Mouse (Mus musculus): ENCODE measurements around the gene Abca3. TPM values are rescaled to one million over a fixed set of nuclear protein-coding genes. Genes with fewer than 3 reads are reported as not detected.

Abca3 gene
- polyA plus RNA-seq, 1 experiment from 2014 or later = 21.1 TPM

GRCm38 (mm10) chr17:24355284-24355683 is 3.5 kb downstream of the Abca3 start:
- H3K9me3 ChIP-seq (replicated peaks) = no peaks in the 10 kb centered on the region
- peak overlapping the region; percentile 90 for H3K4me3 ChIP-seq
- H3K27me3 ChIP-seq (replicated peaks) = peaks cover 11% of the 10 kb centered on the region
- peaks cover 40% of the 10 kb centered on the region for H3K36me3 ChIP-seq
- H3K4me1 ChIP-seq = peaks cover 80% of the 10 kb centered on the region
- H3K4me2 ChIP-seq = peak overlapping the region; percentile 89
- 77% methylated on average over 8 of the region's 8 CpGs for WGBS (ENCODE audit: insufficient replicate concordance)
- H3K9ac ChIP-seq = peak overlapping the region; percentile 96
- ATAC-seq = no peak
- peak overlapping the region; percentile 97 for H3K27ac ChIP-seq

- no peaks in the 10 kb centered on the region for H3K9me3 ChIP-seq (replicated peaks)
- H3K27ac ChIP-seq = no peak overlapping the region
- H3K36me3 ChIP-seq = peaks cover 71% of the 10 kb centered on the region
- no peak overlapping the region for H3K4me2 ChIP-seq
- H3K9ac ChIP-seq = no peak overlapping the region
- WGBS (ENCODE audit: insufficient replicate concordance) = 79% methylated on average over 8 of the region's 8 CpGs
- ATAC-seq = no peak
- H3K4me3 ChIP-seq = no peak overlapping the region
- peaks cover 66% of the 10 kb centered on the region for H3K4me1 ChIP-seq
- no peaks in the 10 kb centered on the region for H3K27me3 ChIP-seq (replicated peaks)
These were observed 7.3 kb downstream of the Abca3 start for GRCm38 (mm10) chr17:24359006-24359405.

- no peaks in the 10 kb centered on the region for H3K9me3 ChIP-seq (replicated peaks)
- no peak overlapping the region for H3K9ac ChIP-seq
- no peak overlapping the region for H3K4me2 ChIP-seq
- 69% methylated on average over 2 of the region's 2 CpGs for WGBS (ENCODE audit: insufficient replicate concordance)
- ATAC-seq = no peak
- peaks cover 57% of the 10 kb centered on the region for H3K4me1 ChIP-seq
- H3K36me3 ChIP-seq = peaks cover 80% of the 10 kb centered on the region
- no peaks in the 10 kb centered on the region for H3K27me3 ChIP-seq (replicated peaks)
- H3K27ac ChIP-seq = peak overlapping the region; percentile 41; the same call in 1 of the 2 replicates
- no peak overlapping the region for H3K4me3 ChIP-seq
These were observed 8.2 kb downstream of the Abca3 start for GRCm38 (mm10) chr17:24359903-24360302.

GRCm38 (mm10) chr17:24360841-24361240 is 9.1 kb downstream of the Abca3 start:
- Histone ChIP-seq H3K27me3 (replicated peaks) (no peaks in the 10 kb centered on the region), H3K36me3 (peaks cover 84% of the 10 kb centered on the region), H3K27ac (no peak overlapping the region), H3K4me3 (no peak overlapping the region), H3K9me3 (replicated peaks) (no peaks in the 10 kb centered on the region), H3K4me2 (no peak overlapping the region), H3K9ac (no peak overlapping the region), H3K4me1 (peaks cover 54% of the 10 kb centered on the region)
- ATAC-seq = no peak
- 76% methylated on average over 8 of the region's 8 CpGs for WGBS (ENCODE audit: insufficient replicate concordance)

GRCm38 (mm10) chr17:24361291-24361690 is 9.5 kb downstream of the Abca3 start:
- Histone ChIP-seq H3K4me2 (no peak overlapping the region), H3K4me1 (peaks cover 54% of the 10 kb centered on the region), H3K9ac (no peak overlapping the region), H3K27me3 (replicated peaks) (no peaks in the 10 kb centered on the region), H3K4me3 (no peak overlapping the region), H3K27ac (no peak overlapping the region), H3K9me3 (replicated peaks) (no peaks in the 10 kb centered on the region), H3K36me3 (peaks cover 88% of the 10 kb centered on the region)
- 77% methylated on average over 5 of the region's 5 CpGs for WGBS (ENCODE audit: insufficient replicate concordance)
- no peak for ATAC-seq

- no peaks in the 10 kb centered on the region for H3K9me3 ChIP-seq (replicated peaks)
- no peak overlapping the region for H3K9ac ChIP-seq
- no peak overlapping the region for H3K27ac ChIP-seq
- no peak for ATAC-seq
- H3K4me1 ChIP-seq = peaks cover 46% of the 10 kb centered on the region
- 78% methylated on average over 9 of the region's 9 CpGs for WGBS (ENCODE audit: insufficient replicate concordance)
- H3K36me3 ChIP-seq = peaks cover 93% of the 10 kb centered on the region
- H3K4me2 ChIP-seq = no peak overlapping the region
- no peak overlapping the region for H3K4me3 ChIP-seq
- H3K27me3 ChIP-seq (replicated peaks) = no peaks in the 10 kb centered on the region
These were observed 10.8 kb downstream of the Abca3 start for GRCm38 (mm10) chr17:24362527-24362926.

GRCm38 (mm10) chr17:24364461-24364860 is 12.7 kb downstream of the Abca3 start:
- no peak overlapping the region for H3K4me2 ChIP-seq
- peaks cover 32% of the 10 kb centered on the region for H3K4me1 ChIP-seq
- no peaks in the 10 kb centered on the region for H3K9me3 ChIP-seq (replicated peaks)
- H3K36me3 ChIP-seq = peaks cover 90% of the 10 kb centered on the region
- H3K4me3 ChIP-seq = no peak overlapping the region
- H3K27me3 ChIP-seq (replicated peaks) = no peaks in the 10 kb centered on the region
- ATAC-seq = no peak
- H3K9ac ChIP-seq = no peak overlapping the region
- 80% methylated on average over 9 of the region's 9 CpGs for WGBS (ENCODE audit: insufficient replicate concordance)
- no peak overlapping the region for H3K27ac ChIP-seq

DNA sequence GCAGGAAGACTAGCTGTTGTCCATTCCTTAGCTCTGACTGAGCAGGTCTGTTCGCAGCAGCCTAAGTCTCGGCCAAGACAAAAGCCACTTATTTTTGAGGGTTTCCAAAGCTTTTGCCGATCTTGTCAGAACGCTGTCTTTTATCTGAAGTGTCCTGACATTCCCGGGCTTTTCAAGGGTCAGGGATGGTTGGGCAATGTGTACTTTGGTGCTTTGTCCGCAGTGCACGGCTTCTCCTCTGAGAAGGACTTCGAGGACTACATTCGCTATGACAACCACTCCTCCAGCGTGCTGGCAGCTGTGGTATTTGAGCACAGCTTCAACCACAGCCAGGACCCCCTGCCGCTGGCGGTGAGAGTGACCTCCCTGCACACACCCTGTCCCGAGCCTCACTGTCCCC is 14.1 kb downstream of the Abca3 start:
- Histone ChIP-seq H3K4me1 (peaks cover 18% of the 10 kb centered on the region), H3K27ac (no peak overlapping the region), H3K27me3 (replicated peaks) (no peaks in the 10 kb centered on the region), H3K36me3 (peaks cover 92% of the 10 kb centered on the region), H3K9me3 (replicated peaks) (no peaks in the 10 kb centered on the region), H3K4me3 (no peak overlapping the region), H3K4me2 (no peak overlapping the region), H3K9ac (no peak overlapping the region)
- 78% methylated on average over 13 of the region's 13 CpGs for WGBS (ENCODE audit: insufficient replicate concordance)
- no peak for ATAC-seq

DNA sequence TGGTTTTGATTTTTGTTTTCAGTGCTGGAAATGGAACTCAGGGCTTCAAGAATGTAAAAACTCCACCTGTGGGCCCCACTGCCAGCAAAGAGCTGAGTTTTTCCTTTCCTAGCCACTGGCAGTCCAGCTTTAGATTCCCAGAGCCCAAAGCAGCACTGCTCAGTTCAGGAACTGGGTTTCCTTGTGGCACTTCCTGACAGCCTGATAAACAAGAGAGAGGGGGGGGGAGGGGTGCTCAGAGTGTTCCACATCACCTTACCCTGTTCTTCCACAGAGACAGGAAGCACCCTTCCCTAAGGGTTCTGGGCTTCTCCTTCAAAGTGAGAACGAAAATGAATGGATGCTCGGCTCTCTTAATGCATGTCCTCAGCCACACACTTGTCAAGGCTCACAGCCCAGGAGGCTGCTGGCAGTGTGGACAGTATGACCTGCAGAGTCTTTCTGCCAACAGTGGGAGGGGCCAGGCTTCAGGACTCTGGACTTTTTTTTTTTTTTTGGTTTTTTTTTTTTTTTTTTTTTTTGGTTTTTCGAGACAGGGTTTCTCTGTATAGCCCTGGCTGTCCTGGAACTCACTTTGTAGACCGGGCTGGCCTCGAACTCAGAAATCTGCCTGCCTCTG is 23.5 kb downstream of the Abca3 start:
- peaks cover 98% of the 10 kb centered on the region for H3K36me3 ChIP-seq
- H3K27me3 ChIP-seq (replicated peaks) = no peaks in the 10 kb centered on the region
- H3K9me3 ChIP-seq (replicated peaks) = no peaks in the 10 kb centered on the region
- H3K4me2 ChIP-seq = no peak overlapping the region
- no peak overlapping the region for H3K9ac ChIP-seq
- H3K4me3 ChIP-seq = no peak overlapping the region
- 0 out of 2 replicates have a peak, but pooled peaks have one; percentile 33 for ATAC-seq
- 0 out of 2 replicates have a peak overlapping the region, but pooled peaks have one; percentile 19 for H3K27ac ChIP-seq
- peaks cover 37% of the 10 kb centered on the region for H3K4me1 ChIP-seq
- WGBS (ENCODE audit: insufficient replicate concordance) = 70% methylated on average over 4 of the region's 5 CpGs

GRCm38 (mm10) chr17:24375886-24376285 is 24.1 kb downstream of the Abca3 start:
- Histone ChIP-seq H3K36me3 (peaks cover 97% of the 10 kb centered on the region), H3K9ac (peak overlapping the region; percentile 33; the same call in 1 of the 2 replicates), H3K4me2 (no peak overlapping the region), H3K9me3 (replicated peaks) (no peaks in the 10 kb centered on the region), H3K27me3 (replicated peaks) (no peaks in the 10 kb centered on the region), H3K4me1 (peaks cover 37% of the 10 kb centered on the region), H3K4me3 (no peak overlapping the region), H3K27ac (no peak overlapping the region)
- ATAC-seq = peak; percentile 67
- 63% methylated on average over 6 of the region's 6 CpGs for WGBS (ENCODE audit: insufficient replicate concordance)

GRCm38 (mm10) chr17:24378496-24378895 is 26.7 kb downstream of the Abca3 start:
- H3K36me3 ChIP-seq = peaks cover 96% of the 10 kb centered on the region
- peaks cover 32% of the 10 kb centered on the region for H3K4me1 ChIP-seq
- no peak overlapping the region for H3K4me2 ChIP-seq
- no peak overlapping the region for H3K4me3 ChIP-seq
- H3K9ac ChIP-seq = no peak overlapping the region
- no peaks in the 10 kb centered on the region for H3K27me3 ChIP-seq (replicated peaks)
- H3K27ac ChIP-seq = no peak overlapping the region
- 69% methylated on average over 2 of the region's 2 CpGs for WGBS (ENCODE audit: insufficient replicate concordance)
- no peaks in the 10 kb centered on the region for H3K9me3 ChIP-seq (replicated peaks)
- no peak for ATAC-seq

GRCm38 (mm10) chr17:24383789-24384188 is 32.0 kb downstream of the Abca3 start:
- no peak overlapping the region for H3K4me3 ChIP-seq
- H3K4me1 ChIP-seq = no peaks in the 10 kb centered on the region
- no peaks in the 10 kb centered on the region for H3K27me3 ChIP-seq (replicated peaks)
- 86% methylated on average over 8 of the region's 8 CpGs for WGBS (ENCODE audit: insufficient replicate concordance)
- H3K4me2 ChIP-seq = no peak overlapping the region
- ATAC-seq = no peak
- no peak overlapping the region for H3K9ac ChIP-seq
- H3K9me3 ChIP-seq (replicated peaks) = no peaks in the 10 kb centered on the region
- no peak overlapping the region for H3K27ac ChIP-seq
- peaks cover 97% of the 10 kb centered on the region for H3K36me3 ChIP-seq

- H3K4me2 ChIP-seq = no peak overlapping the region
- 91% methylated on average over 5 of the region's 5 CpGs for WGBS (ENCODE audit: insufficient replicate concordance)
- H3K36me3 ChIP-seq = peaks cover 96% of the 10 kb centered on the region
These were observed 37.0 kb downstream of the Abca3 start for GRCm38 (mm10) chr17:24388711-24389110.

More at GRCm38 (mm10) chr17:24388711-24389110, 37.0 kb downstream of the Abca3 start:
- no peak overlapping the region for H3K9ac ChIP-seq
- H3K9me3 ChIP-seq (replicated peaks) = no peaks in the 10 kb centered on the region
- H3K4me3 ChIP-seq = no peak overlapping the region
- no peaks in the 10 kb centered on the region for H3K27me3 ChIP-seq (replicated peaks)
- no peaks in the 10 kb centered on the region for H3K4me1 ChIP-seq
- no peak for ATAC-seq
- no peak overlapping the region for H3K27ac ChIP-seq

All from liver, embryonic 12.5 days (tissue).